Comparison of ENCODE assay signal across 31 mouse cellular contexts in the genomic region with DNA sequence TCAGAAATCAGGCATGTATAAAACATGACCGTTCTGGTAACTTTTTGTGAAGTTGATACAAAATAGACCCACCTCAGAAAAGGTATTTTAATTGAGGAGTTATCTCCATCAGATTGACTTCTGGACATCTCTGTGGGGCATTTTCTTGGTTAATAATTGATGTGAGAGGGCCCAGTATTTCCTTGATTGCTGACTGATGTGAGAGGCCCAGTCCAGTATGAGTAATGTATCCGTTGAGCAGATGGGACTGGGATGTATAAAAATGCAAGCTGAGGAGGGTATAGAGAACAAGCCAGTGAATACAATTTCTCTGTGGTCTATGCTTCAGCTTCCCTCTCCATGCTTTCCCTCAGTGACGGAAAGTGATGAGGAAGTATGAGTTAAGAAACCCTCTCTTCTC.
"Had no signal": no experiment of that assay in that cellular context is flagged by ENCODE, and none has a peak within 500 bp of the region (broad histone marks: within the 10 kb centered on the region; RNA-seq: fewer than 3 reads in every experiment).

No protein-coding gene starts in this region.

- H3K4me2 ChIP-seq: limb, embryonic 12.5 days; limb, embryonic 13.5 days; limb, embryonic 15.5 days; liver, embryonic 11.5 days; liver, embryonic 12.5 days; liver, embryonic 13.5 days; liver, embryonic 15.5 days; lung, embryonic 14.5 days; lung, embryonic 15.5 days; midbrain, embryonic 11.5 days; midbrain, embryonic 12.5 days; midbrain, embryonic 13.5 days; midbrain, embryonic 15.5 days had no signal

- H3K27me3 ChIP-seq: limb, embryonic 12.5 days; limb, embryonic 13.5 days; limb, embryonic 15.5 days; liver, embryonic 12.5 days; liver, embryonic 13.5 days; liver, embryonic 15.5 days; lung, embryonic 15.5 days; megakaryocyte, embryonic 14.5 days; midbrain, embryonic 12.5 days; midbrain, embryonic 13.5 days; midbrain, embryonic 15.5 days had no signal

- ATAC-seq: liver, embryonic 12.5 days; liver, postnatal 0 days; lung, postnatal 0 days; midbrain, embryonic 13.5 days; midbrain, embryonic 15.5 days; midbrain, embryonic 16.5 days had no signal

- H3K4me3 ChIP-seq: limb, embryonic 10.5 days; limb, embryonic 12.5 days; limb, embryonic 13.5 days; limb, embryonic 15.5 days; liver, embryonic 12.5 days; liver, embryonic 13.5 days; liver, embryonic 15.5 days; lung, embryonic 15.5 days; megakaryocyte, embryonic 14.5 days; midbrain, embryonic 10.5 days; midbrain, embryonic 12.5 days; midbrain, embryonic 13.5 days; midbrain, embryonic 15.5 days; myocyte had no signal

- H3K4me1 ChIP-seq: limb, embryonic 10.5 days; limb, embryonic 12.5 days; limb, embryonic 13.5 days; limb, embryonic 15.5 days; liver, embryonic 12.5 days; liver, embryonic 13.5 days; liver, embryonic 15.5 days; lung, embryonic 15.5 days; megakaryocyte, embryonic 14.5 days; midbrain, embryonic 10.5 days; midbrain, embryonic 12.5 days; midbrain, embryonic 13.5 days; midbrain, embryonic 15.5 days had no signal

- H3K9me3 ChIP-seq: limb, embryonic 10.5 days; limb, embryonic 12.5 days; limb, embryonic 13.5 days; limb, embryonic 15.5 days; liver, embryonic 12.5 days; liver, embryonic 13.5 days; liver, embryonic 15.5 days; lung, embryonic 15.5 days; megakaryocyte, embryonic 14.5 days; midbrain, embryonic 10.5 days; midbrain, embryonic 12.5 days; midbrain, embryonic 13.5 days; midbrain, embryonic 15.5 days had no signal

- DNase-seq: left cerebral cortex, postnatal 4 days; liver; liver, embryonic 13.5 days; liver, postnatal 0 days; lung, adult 18-20 months; lung, adult 2 months; lung, embryonic 14.5 days; lung, postnatal 10 days; lung, postnatal 14 days; lung, postnatal 36 days; lung, postnatal 4 days; midbrain, embryonic 14.5 days had no signal

- H3K9ac ChIP-seq: limb, embryonic 12.5 days; limb, embryonic 13.5 days; limb, embryonic 15.5 days; liver, embryonic 12.5 days; liver, embryonic 13.5 days; liver, embryonic 14.5 days; liver, embryonic 15.5 days; liver, postnatal 0 days; lung, embryonic 14.5 days; lung, embryonic 15.5 days; midbrain, embryonic 12.5 days; midbrain, embryonic 13.5 days; midbrain, embryonic 15.5 days had no signal

- H3K27ac ChIP-seq: limb, embryonic 10.5 days; limb, embryonic 12.5 days; limb, embryonic 13.5 days; limb, embryonic 15.5 days; liver, embryonic 12.5 days; liver, embryonic 13.5 days; liver, embryonic 14.5 days; liver, embryonic 15.5 days; lung, embryonic 15.5 days; macrophage; midbrain, embryonic 10.5 days; midbrain, embryonic 12.5 days; midbrain, embryonic 13.5 days; midbrain, embryonic 15.5 days had no signal

- H3K36me3 ChIP-seq: limb, embryonic 10.5 days; limb, embryonic 12.5 days; limb, embryonic 13.5 days; limb, embryonic 15.5 days; liver, embryonic 12.5 days; liver, embryonic 13.5 days; liver, embryonic 15.5 days; lung, embryonic 15.5 days; midbrain, embryonic 10.5 days; midbrain, embryonic 12.5 days; midbrain, embryonic 13.5 days; midbrain, embryonic 15.5 days had no signal
